In the genomic region with DNA sequence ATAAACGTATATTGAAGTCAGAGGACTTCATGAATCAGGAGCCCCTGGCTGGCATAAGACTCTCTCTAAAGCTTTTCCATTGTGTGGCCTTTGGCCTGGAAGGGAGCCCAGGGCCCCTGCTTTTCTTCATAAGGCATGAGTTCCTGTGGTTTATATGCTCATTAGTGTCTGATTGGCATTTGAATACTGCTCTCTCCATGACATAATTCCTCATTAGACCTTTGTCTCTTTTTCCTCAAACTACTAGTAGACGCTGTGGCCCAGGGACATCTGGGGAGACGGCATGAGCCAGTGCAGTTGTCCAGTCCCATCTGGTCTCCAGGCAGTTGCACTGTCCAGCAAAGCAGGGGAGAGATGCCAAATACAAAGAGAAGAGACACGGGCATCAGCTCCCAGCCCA, we compare ENCODE assay signal across 20 mouse cellular contexts.
DNase-seq lines count a peak whose midpoint lies in the region; ATAC-seq and TF ChIP-seq lines count a peak whose summit lies in the region.
"Had no signal": no experiment of that assay in that cellular context is flagged by ENCODE, and none has a peak within 500 bp of the region (broad histone marks: within the 10 kb centered on the region; RNA-seq: fewer than 3 reads in every experiment).

No protein-coding gene starts in this region.

- no peaks in the 10 kb centered on the region for H3K4me1 ChIP-seq in cerebellum, adult 2 months (ENCODE audit: control insufficient read depth, insufficient read depth, low read length)
- H3K4me1 ChIP-seq in midbrain, embryonic 13.5 days (replicated peaks) = peaks cover 3% of the 10 kb centered on the region; the same call in 1 of the 2 replicates
- H3K4me1 ChIP-seq in midbrain, embryonic 10.5 days = no peaks in the 10 kb centered on the region
- no peaks in the 10 kb centered on the region for H3K4me1 ChIP-seq in forebrain, postnatal 0 days (ENCODE audit: insufficient read depth)
- H3K4me1 ChIP-seq in heart, adult 2 months (ENCODE audit: control insufficient read depth, insufficient read depth, low read length) = no peaks in the 10 kb centered on the region
- H3K4me1 ChIP-seq: heart, embryonic 12.5 days had no signal

- no peaks in the 10 kb centered on the region for H3K79me2 ChIP-seq in heart, adult 2 months (replicated peaks; ENCODE audit: control insufficient read depth, insufficient read depth, low read length)

- no peak for TF ChIP-seq EP300 in heart, adult 2 months (IDR thresholded peaks at IDR 0.05; ENCODE audit: insufficient read depth, low read depth, low read length)

- H3K9ac ChIP-seq in midbrain, embryonic 13.5 days (replicated peaks) = no peak overlapping the region
- H3K9ac ChIP-seq in forebrain, postnatal 0 days = no peak overlapping the region
- H3K9ac ChIP-seq in heart, adult 2 months (ENCODE audit: low read depth, low read length) = no peak overlapping the region
- H3K9ac ChIP-seq: heart, embryonic 12.5 days; neural tube, embryonic 13.5 days had no signal

- no peak overlapping the region for H3K4me2 ChIP-seq in midbrain, embryonic 13.5 days (replicated peaks)
- H3K4me2 ChIP-seq in forebrain, postnatal 0 days (ENCODE audit: low read depth) = no peak overlapping the region
- H3K4me2 ChIP-seq: heart, embryonic 12.5 days; liver, embryonic 11.5 days; neural tube, embryonic 13.5 days had no signal

- peak; percentile 10 to 17 for DNase-seq in cerebellum, postnatal 14 days
- no peak for DNase-seq in cerebellum, adult 2 months
- no peak for DNase-seq in midbrain, embryonic 10.5 days (ENCODE audit: low spot score)
- DNase-seq in forebrain, postnatal 0 days = peak; percentile 25
- peak; percentile 7 for DNase-seq in skeletal muscle tissue, adult 2 months (ENCODE audit: low read depth, low spot score)
- DNase-seq in heart, adult 2 months = no peak
- DNase-seq in cerebellum, postnatal 25 days = no peak
- DNase-seq: cerebellum, adult 9-11 months; heart, postnatal 14 days; kidney, adult 18-20 months; kidney, postnatal 10 days; lung, adult 18-20 months; lung, postnatal 14 days; right cerebral cortex, postnatal 25 days; thymus, adult 2 months had no signal

- WGBS in cerebellum, adult 2 months = 38% methylated on average over 4 of the region's 4 CpGs
- WGBS in midbrain, embryonic 13.5 days = 50% methylated on average over 4 of the region's 4 CpGs
- WGBS in midbrain, embryonic 10.5 days = 83% methylated on average over 4 of the region's 4 CpGs
- 18% methylated on average over 4 of the region's 4 CpGs for WGBS in forebrain, postnatal 0 days
- 65% methylated on average over 4 of the region's 4 CpGs for WGBS in heart, adult 2 months

- H3K9me3 ChIP-seq in midbrain, embryonic 13.5 days = no peaks in the 10 kb centered on the region
- no peaks in the 10 kb centered on the region for H3K9me3 ChIP-seq in midbrain, embryonic 10.5 days (replicated peaks)
- no peaks in the 10 kb centered on the region for H3K9me3 ChIP-seq in forebrain, postnatal 0 days (ENCODE audit: low read length)
- H3K9me3 ChIP-seq: heart, embryonic 12.5 days; neural tube, embryonic 13.5 days had no signal

- no peak for TF ChIP-seq CTCF in cerebellum, adult 2 months (IDR thresholded peaks at IDR 0.05; ENCODE audit: borderline replicate concordance, insufficient read depth, low read depth, low read length)
- no peak for TF ChIP-seq CTCF in forebrain, postnatal 0 days (IDR thresholded peaks at IDR 0.05; ENCODE audit: low read depth)
- TF ChIP-seq CTCF in heart, adult 2 months (IDR thresholded peaks at IDR 0.05) = no peak

- no peaks in the 10 kb centered on the region for H3K36me3 ChIP-seq in midbrain, embryonic 13.5 days
- no peaks in the 10 kb centered on the region for H3K36me3 ChIP-seq in midbrain, embryonic 10.5 days
- no peaks in the 10 kb centered on the region for H3K36me3 ChIP-seq in forebrain, postnatal 0 days (ENCODE audit: insufficient read depth)
- no peaks in the 10 kb centered on the region for H3K36me3 ChIP-seq in heart, adult 2 months (ENCODE audit: control insufficient read depth, insufficient read depth, low read length)
- H3K36me3 ChIP-seq: heart, embryonic 12.5 days; neural tube, embryonic 13.5 days had no signal

- 0 out of 2 replicates have a peak, but pooled peaks have one; percentile 24 for ATAC-seq in midbrain, embryonic 13.5 days
- ATAC-seq in forebrain, postnatal 0 days = peak; percentile 40
- ATAC-seq: CD4-positive, CD25-positive, alpha-beta regulatory T cell, adult 4 months had no signal

- no peaks in the 10 kb centered on the region for H3K27me3 ChIP-seq in cerebellum, adult 2 months (ENCODE audit: control insufficient read depth, insufficient read depth, low read length)
- H3K27me3 ChIP-seq in midbrain, embryonic 13.5 days = no peaks in the 10 kb centered on the region
- H3K27me3 ChIP-seq in midbrain, embryonic 10.5 days (ENCODE audit: low read depth, poor library complexity, severe bottlenecking) = no peaks in the 10 kb centered on the region
- H3K27me3 ChIP-seq in forebrain, postnatal 0 days (ENCODE audit: insufficient read depth, low read length) = no peaks in the 10 kb centered on the region
- H3K27me3 ChIP-seq in heart, adult 2 months (ENCODE audit: control insufficient read depth, insufficient read depth, low read length) = no peaks in the 10 kb centered on the region
- H3K27me3 ChIP-seq: heart, embryonic 12.5 days; neural tube, embryonic 13.5 days had no signal

- H3K27ac ChIP-seq in cerebellum, adult 2 months (ENCODE audit: insufficient read depth, low read length) = no peak overlapping the region
- H3K27ac ChIP-seq in midbrain, embryonic 13.5 days = no peak overlapping the region
- no peak overlapping the region for H3K27ac ChIP-seq in midbrain, embryonic 10.5 days (replicated peaks)
- H3K27ac ChIP-seq in forebrain, postnatal 0 days (ENCODE audit: low read depth, low read length) = no peak overlapping the region
- no peak overlapping the region for H3K27ac ChIP-seq in heart, adult 2 months

- H3K4me3 ChIP-seq in cerebellum, adult 2 months (replicated peaks; ENCODE audit: insufficient read depth, low read depth, low read length) = no peak overlapping the region
- no peak overlapping the region for H3K4me3 ChIP-seq in midbrain, embryonic 13.5 days (replicated peaks)
- H3K4me3 ChIP-seq in midbrain, embryonic 10.5 days = no peak overlapping the region
- no peak overlapping the region for H3K4me3 ChIP-seq in forebrain, postnatal 0 days (ENCODE audit: low read depth, low read length)
- no peak overlapping the region for H3K4me3 ChIP-seq in heart, adult 2 months
- H3K4me3 ChIP-seq: heart, embryonic 12.5 days; neural tube, embryonic 13.5 days had no signal

- TF ChIP-seq POLR2A in cerebellum, adult 2 months (IDR thresholded peaks at IDR 0.05; ENCODE audit: borderline replicate concordance, insufficient read depth, low read length) = no peak
- no peak for TF ChIP-seq POLR2A in heart, adult 2 months (IDR thresholded peaks at IDR 0.05; ENCODE audit: insufficient read depth, low read depth, low read length)

- intact Hi-C loops in heart, adult 2 months (cut with DNase I) = no loop called here

Comparison
In these comparisons a context has a peak if more than half of its experiments do, and no peak if none do; other contexts are left out.
1. DNase-seq: peak in cerebellum, postnatal 14 days (2 of 2), forebrain, postnatal 0 days (single experiment) and skeletal muscle tissue, adult 2 months (single experiment); none in cerebellum, adult 2 months (0 of 2), midbrain, embryonic 10.5 days (single experiment), heart, adult 2 months (0 of 2) and cerebellum, postnatal 25 days (0 of 2).